9 mouse cellular contexts compared by ENCODE assay signal in the genomic region with DNA sequence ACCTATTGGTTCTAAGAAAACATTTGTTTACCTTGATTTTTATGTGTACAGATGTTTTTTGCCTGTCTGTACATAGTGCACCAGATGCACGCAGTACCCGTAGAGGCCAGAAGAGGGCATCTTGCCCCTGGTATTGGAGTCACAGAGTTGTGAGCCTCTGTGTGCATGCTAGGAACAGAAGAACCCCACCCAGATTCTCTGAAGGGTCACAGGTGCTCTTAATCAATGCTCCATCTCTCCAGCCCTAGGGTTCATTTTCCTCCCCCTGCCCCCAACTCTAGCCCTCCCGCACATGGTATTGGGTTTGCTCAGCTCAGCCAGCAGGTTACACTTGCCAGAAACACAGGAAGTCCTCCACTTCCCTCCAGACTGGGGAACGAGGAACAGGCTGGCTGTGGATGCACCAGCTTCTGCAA. TPM values are rescaled to one million over a fixed set of nuclear protein-coding genes. Genes with fewer than 3 reads are reported as not detected.
DNase-seq lines count a peak whose midpoint lies in the region; ATAC-seq and TF ChIP-seq lines count a peak whose summit lies in the region.
"Had no signal": no experiment of that assay in that cellular context is flagged by ENCODE, and none has a peak within 500 bp of the region (broad histone marks: within the 10 kb centered on the region; RNA-seq: fewer than 3 reads in every experiment).

No protein-coding gene starts in this region.

- no peak overlapping the region for H3K4me2 ChIP-seq in stomach, embryonic 14.5 days (replicated peaks; ENCODE audit: low read depth, low read length)
- H3K4me2 ChIP-seq: hindbrain, embryonic 15.5 days had no signal

- peak; percentile 25; the same call in 1 of the 2 replicates for TF ChIP-seq CTCF in embryonic fibroblast, embryonic 13.5 days (IDR thresholded peaks at IDR 0.05; ENCODE audit: borderline replicate concordance, insufficient read depth, low read length)

- WGBS in stomach, embryonic 14.5 days: 25% methylated on average over 4 of the region's 4 CpGs

- no peak overlapping the region for H3K27ac ChIP-seq in embryonic fibroblast, embryonic 13.5 days (ENCODE audit: insufficient read depth, low read length)
- no peak overlapping the region for H3K27ac ChIP-seq in stomach, embryonic 14.5 days (ENCODE audit: low read length)
- H3K27ac ChIP-seq: hindbrain, embryonic 15.5 days had no signal

- H3K27me3 ChIP-seq in stomach, embryonic 14.5 days (ENCODE audit: control insufficient read depth, insufficient read depth, low read length): no peaks in the 10 kb centered on the region
- H3K27me3 ChIP-seq: hindbrain, embryonic 15.5 days had no signal

- H3K9ac ChIP-seq in stomach, embryonic 14.5 days (replicated peaks; ENCODE audit: low read depth, low read length): no peak overlapping the region
- H3K9ac ChIP-seq: hindbrain, embryonic 15.5 days had no signal

- H3K36me3 ChIP-seq in stomach, embryonic 14.5 days (ENCODE audit: control insufficient read depth, insufficient read depth, low read length): no peaks in the 10 kb centered on the region
- H3K36me3 ChIP-seq: hindbrain, embryonic 15.5 days had no signal

- DNase-seq in adrenal gland, adult (ENCODE audit: inconsistent age in 2 of 2, low spot score in 1 of 2): peak; percentile 47 to 82
- DNase-seq in adrenal gland, adult 8-10 months: no peak
- peak; percentile 38 for DNase-seq in right cerebral cortex, postnatal 14 days
- DNase-seq in right cerebral cortex, postnatal 10 days (ENCODE audit: low spot score in 2 of 2): no peak
- peak; percentile 65 for DNase-seq in kidney, adult 9 months
- DNase-seq in lung, postnatal 10 days: peak; percentile 76

- H3K4me3 ChIP-seq in embryonic fibroblast, embryonic 13.5 days (ENCODE audit: insufficient read depth, low read length): no peak overlapping the region
- H3K4me3 ChIP-seq in stomach, embryonic 14.5 days (ENCODE audit: low read depth, low read length): no peak overlapping the region
- H3K4me3 ChIP-seq: hindbrain, embryonic 15.5 days had no signal

- peaks cover 9% of the 10 kb centered on the region; the same call in 1 of the 2 replicates for H3K9me3 ChIP-seq in stomach, embryonic 14.5 days (ENCODE audit: control insufficient read depth, low read depth, low read length)

- no peaks in the 10 kb centered on the region for H3K4me1 ChIP-seq in embryonic fibroblast, embryonic 13.5 days (ENCODE audit: control insufficient read depth, insufficient read depth, low read length)
- no peaks in the 10 kb centered on the region for H3K4me1 ChIP-seq in stomach, embryonic 14.5 days (ENCODE audit: control insufficient read depth, insufficient read depth, low read length)
- H3K4me1 ChIP-seq: hindbrain, embryonic 15.5 days had no signal

- TF ChIP-seq POLR2A in embryonic fibroblast, embryonic 13.5 days (IDR thresholded peaks at IDR 0.05; ENCODE audit: low read depth, low read length): no peak

- peak; percentile 63; the same call in 1 of the 2 replicates for ATAC-seq in stomach, embryonic 14.5 days (ENCODE audit: insufficient number of reproducible peaks, insufficient read depth, low FRiP score, low read depth)

RNA-seq across cellular contexts. Expression of gene Ccrl2, which starts 13.2 kb away (rescaled TPM):
- 10 to 100 TPM in 2 of 4 experiments, 1 to 10 TPM in 2; 5.4 to 12.8 (median 9.8) TPM for total RNA-seq in adrenal gland, adult 8-10 months (2022)
- not detected in 2 replicates for polyA plus RNA-seq in embryonic fibroblast, embryonic 13.5 days (2011; ENCODE audit: insufficient read length, low read depth, missing spikeins)
- 1.0 and 2.2 TPM in 2 replicates for polyA plus RNA-seq in stomach, embryonic 14.5 days (2014; fragmentation: Nextera tagmentation; extraction: Ambion mirVana)

RNA-seq across cellular contexts. Expression of gene Lrrfip2, which starts 46.8 kb away (rescaled TPM):
- total RNA-seq in adrenal gland, adult 8-10 months (2022): 10 to 100 TPM; 49.1 to 60.0 (median 53.9) TPM
- polyA plus RNA-seq in embryonic fibroblast, embryonic 13.5 days (2011; ENCODE audit: insufficient read length, low read depth, missing spikeins): 39.2 and 41.3 TPM in 2 replicates
- 34.5 and 35.0 TPM in 2 replicates for polyA plus RNA-seq in stomach, embryonic 14.5 days (2014; fragmentation: Nextera tagmentation; extraction: Ambion mirVana)

RNA-seq across cellular contexts. Expression of gene Ltf, which starts 51.5 kb away (rescaled TPM):
- 1 to 10 TPM in 3 of 4 experiments, under 1 TPM in 1; 0.87 to 3.2 (median 2.0) TPM for total RNA-seq in adrenal gland, adult 8-10 months (2022)
- not detected in 2 replicates for polyA plus RNA-seq in embryonic fibroblast, embryonic 13.5 days (2011; ENCODE audit: insufficient read length, low read depth, missing spikeins)
- 2.2 and 3.1 TPM in 2 replicates for polyA plus RNA-seq in stomach, embryonic 14.5 days (2014; fragmentation: Nextera tagmentation; extraction: Ambion mirVana)

Comparison
In these comparisons a context has a peak if more than half of its experiments do, and no peak if none do; other contexts are left out.
1. DNase-seq: peak in adrenal gland, adult (2 of 2), right cerebral cortex, postnatal 14 days (single experiment), kidney, adult 9 months (single experiment) and lung, postnatal 10 days (single experiment); none in adrenal gland, adult 8-10 months (single experiment) and right cerebral cortex, postnatal 10 days (0 of 2).